Mouse (Mus musculus): ENCODE measurements at regions not wholly inside any gene's neighbourhood (a gene's known extent, or its start where the extent isn't known, plus 50 kb on each side); places are given as distances from the start of the nearest gene placed in this dataset.

- Histone ChIP-seq H3K9ac (no peak overlapping the region), H3K4me3 (no peak overlapping the region), H3K4me2 (no peak overlapping the region), H3K36me3 (no peaks in the 10 kb centered on the region), H3K4me1 (no peaks in the 10 kb centered on the region), H3K9me3 (no peaks in the 10 kb centered on the region; the same call in 1 of the 2 replicates), H3K27me3 (no peaks in the 10 kb centered on the region), H3K27ac (no peak overlapping the region)
- ATAC-seq (ENCODE audit: insufficient number of reproducible peaks, insufficient read depth, low FRiP score, low TSS enrichment, low read depth) = no peak
- 80% methylated on average over 4 of the region's 4 CpGs for WGBS
Measured at GRCm38 (mm10) chr12:51009644-51010043, 338.2 kb upstream of the G2e3 start.

- H3K4me2 ChIP-seq = no peak overlapping the region
- no peak for ATAC-seq (ENCODE audit: insufficient number of reproducible peaks, insufficient read depth, low FRiP score, low TSS enrichment, low read depth)
- no peaks in the 10 kb centered on the region; the same call in 1 of the 2 replicates for H3K9me3 ChIP-seq
- peaks cover 18% of the 10 kb centered on the region for H3K4me1 ChIP-seq
- H3K9ac ChIP-seq = no peak overlapping the region
- no peak overlapping the region for H3K4me3 ChIP-seq
- WGBS = 19% methylated on average over 12 of the region's 12 CpGs
- no peaks in the 10 kb centered on the region for H3K36me3 ChIP-seq
- no peak overlapping the region for H3K27ac ChIP-seq
- no peaks in the 10 kb centered on the region for H3K27me3 ChIP-seq
Measured at GRCm38 (mm10) chr12:51001722-51002592, 345.9 kb upstream of the G2e3 start.

GRCm38 (mm10) chr12:51001096-51001495 is 346.8 kb upstream of the G2e3 start:
- Histone ChIP-seq H3K27me3 (no peaks in the 10 kb centered on the region), H3K27ac (no peak overlapping the region), H3K9ac (no peak overlapping the region), H3K9me3 (no peaks in the 10 kb centered on the region), H3K4me2 (no peak overlapping the region), H3K4me1 (peaks cover 18% of the 10 kb centered on the region), H3K4me3 (no peak overlapping the region), H3K36me3 (no peaks in the 10 kb centered on the region)
- 52% methylated on average over 4 of the region's 4 CpGs for WGBS
- no peak for ATAC-seq (ENCODE audit: insufficient number of reproducible peaks, insufficient read depth, low FRiP score, low TSS enrichment, low read depth)

GRCm38 (mm10) chr12:51000281-51001075 is 347.4 kb upstream of the G2e3 start:
- peaks cover 18% of the 10 kb centered on the region for H3K4me1 ChIP-seq
- no peaks in the 10 kb centered on the region for H3K36me3 ChIP-seq
- no peak overlapping the region for H3K4me3 ChIP-seq
- H3K27ac ChIP-seq = no peak overlapping the region
- no peak for ATAC-seq (ENCODE audit: insufficient number of reproducible peaks, insufficient read depth, low FRiP score, low TSS enrichment, low read depth)
- WGBS = 77% methylated on average over 18 of the region's 18 CpGs
- H3K9me3 ChIP-seq = no peaks in the 10 kb centered on the region
- H3K27me3 ChIP-seq = no peaks in the 10 kb centered on the region
- H3K9ac ChIP-seq = no peak overlapping the region
- no peak overlapping the region for H3K4me2 ChIP-seq

- no peaks in the 10 kb centered on the region for H3K36me3 ChIP-seq
- no peaks in the 10 kb centered on the region for H3K27me3 ChIP-seq
- no peak overlapping the region for H3K9ac ChIP-seq
- H3K9me3 ChIP-seq = no peaks in the 10 kb centered on the region
- H3K27ac ChIP-seq = no peak overlapping the region
- H3K4me1 ChIP-seq = peaks cover 18% of the 10 kb centered on the region
- no peak overlapping the region for H3K4me3 ChIP-seq
- peak overlapping the region; percentile 20; the same call in 1 of the 2 replicates for H3K4me2 ChIP-seq
- ATAC-seq (ENCODE audit: insufficient number of reproducible peaks, insufficient read depth, low FRiP score, low TSS enrichment, low read depth) = peak; percentile 84
- 28% methylated on average over 20 of the region's 20 CpGs for WGBS
Measured at GRCm38 (mm10) chr12:50999295-51000237, 348.3 kb upstream of the G2e3 start.

- Histone ChIP-seq H3K4me3 (no peak overlapping the region), H3K4me2 (no peak overlapping the region), H3K36me3 (no peaks in the 10 kb centered on the region), H3K27me3 (no peaks in the 10 kb centered on the region), H3K9me3 (no peaks in the 10 kb centered on the region), H3K9ac (no peak overlapping the region), H3K27ac (no peak overlapping the region), H3K4me1 (peaks cover 7% of the 10 kb centered on the region; the same call in 1 of the 2 replicates)
- no peak for ATAC-seq (ENCODE audit: insufficient number of reproducible peaks, insufficient read depth, low FRiP score, low TSS enrichment, low read depth)
- 78% methylated on average over 1 of the region's 1 CpGs for WGBS
Measured at GRCm38 (mm10) chr12:50995664-50996063, 346.8 kb upstream of the Prkd1 start.

GRCm38 (mm10) chr12:50989561-50990325 is 340.8 kb upstream of the Prkd1 start:
- no peak overlapping the region for H3K4me2 ChIP-seq
- no peak overlapping the region for H3K9ac ChIP-seq
- no peaks in the 10 kb centered on the region for H3K9me3 ChIP-seq
- ATAC-seq (ENCODE audit: insufficient number of reproducible peaks, insufficient read depth, low FRiP score, low TSS enrichment, low read depth) = no peak
- no peaks in the 10 kb centered on the region for H3K36me3 ChIP-seq
- 73% methylated on average over 12 of the region's 12 CpGs for WGBS
- H3K4me1 ChIP-seq = no peaks in the 10 kb centered on the region
- H3K27ac ChIP-seq = no peak overlapping the region
- H3K4me3 ChIP-seq = no peak overlapping the region
- H3K27me3 ChIP-seq = no peaks in the 10 kb centered on the region

- no peak overlapping the region for H3K4me3 ChIP-seq
- WGBS = 85% methylated on average over 5 of the region's 5 CpGs
- H3K36me3 ChIP-seq = no peaks in the 10 kb centered on the region
- no peaks in the 10 kb centered on the region for H3K4me1 ChIP-seq
- no peaks in the 10 kb centered on the region for H3K9me3 ChIP-seq
- H3K27ac ChIP-seq = no peak overlapping the region
- ATAC-seq (ENCODE audit: insufficient number of reproducible peaks, insufficient read depth, low FRiP score, low TSS enrichment, low read depth) = no peak
- no peak overlapping the region for H3K4me2 ChIP-seq
- H3K27me3 ChIP-seq = no peaks in the 10 kb centered on the region
- H3K9ac ChIP-seq = no peak overlapping the region
Measured at GRCm38 (mm10) chr12:50981318-50981717, 332.4 kb upstream of the Prkd1 start.

- no peaks in the 10 kb centered on the region for H3K27me3 ChIP-seq
- H3K4me1 ChIP-seq = no peaks in the 10 kb centered on the region
- H3K4me3 ChIP-seq = no peak overlapping the region
- WGBS = 69% methylated on average over 4 of the region's 4 CpGs
- no peaks in the 10 kb centered on the region for H3K36me3 ChIP-seq
- H3K9me3 ChIP-seq = no peaks in the 10 kb centered on the region
- H3K27ac ChIP-seq = no peak overlapping the region
- ATAC-seq (ENCODE audit: insufficient number of reproducible peaks, insufficient read depth, low FRiP score, low TSS enrichment, low read depth) = no peak
- no peak overlapping the region for H3K9ac ChIP-seq
- H3K4me2 ChIP-seq = no peak overlapping the region
Measured at GRCm38 (mm10) chr12:50980800-50981199, 331.9 kb upstream of the Prkd1 start.

- Histone ChIP-seq H3K27ac (no peak overlapping the region), H3K9me3 (no peaks in the 10 kb centered on the region), H3K27me3 (no peaks in the 10 kb centered on the region; the same call in 1 of the 2 replicates), H3K4me2 (no peak overlapping the region), H3K9ac (no peak overlapping the region), H3K36me3 (no peaks in the 10 kb centered on the region), H3K4me3 (no peak overlapping the region), H3K4me1 (no peaks in the 10 kb centered on the region)
- ATAC-seq (ENCODE audit: insufficient number of reproducible peaks, insufficient read depth, low FRiP score, low TSS enrichment, low read depth) = no peak
- 84% methylated on average over 1 of the region's 1 CpGs for WGBS
Measured at GRCm38 (mm10) chr12:50970759-50971122, 321.8 kb upstream of the Prkd1 start.

All from embryonic facial prominence, embryonic 13.5 days (tissue).